Mouse (Mus musculus): ENCODE data around the gene Snx18.

Snx18 gene

DNA sequence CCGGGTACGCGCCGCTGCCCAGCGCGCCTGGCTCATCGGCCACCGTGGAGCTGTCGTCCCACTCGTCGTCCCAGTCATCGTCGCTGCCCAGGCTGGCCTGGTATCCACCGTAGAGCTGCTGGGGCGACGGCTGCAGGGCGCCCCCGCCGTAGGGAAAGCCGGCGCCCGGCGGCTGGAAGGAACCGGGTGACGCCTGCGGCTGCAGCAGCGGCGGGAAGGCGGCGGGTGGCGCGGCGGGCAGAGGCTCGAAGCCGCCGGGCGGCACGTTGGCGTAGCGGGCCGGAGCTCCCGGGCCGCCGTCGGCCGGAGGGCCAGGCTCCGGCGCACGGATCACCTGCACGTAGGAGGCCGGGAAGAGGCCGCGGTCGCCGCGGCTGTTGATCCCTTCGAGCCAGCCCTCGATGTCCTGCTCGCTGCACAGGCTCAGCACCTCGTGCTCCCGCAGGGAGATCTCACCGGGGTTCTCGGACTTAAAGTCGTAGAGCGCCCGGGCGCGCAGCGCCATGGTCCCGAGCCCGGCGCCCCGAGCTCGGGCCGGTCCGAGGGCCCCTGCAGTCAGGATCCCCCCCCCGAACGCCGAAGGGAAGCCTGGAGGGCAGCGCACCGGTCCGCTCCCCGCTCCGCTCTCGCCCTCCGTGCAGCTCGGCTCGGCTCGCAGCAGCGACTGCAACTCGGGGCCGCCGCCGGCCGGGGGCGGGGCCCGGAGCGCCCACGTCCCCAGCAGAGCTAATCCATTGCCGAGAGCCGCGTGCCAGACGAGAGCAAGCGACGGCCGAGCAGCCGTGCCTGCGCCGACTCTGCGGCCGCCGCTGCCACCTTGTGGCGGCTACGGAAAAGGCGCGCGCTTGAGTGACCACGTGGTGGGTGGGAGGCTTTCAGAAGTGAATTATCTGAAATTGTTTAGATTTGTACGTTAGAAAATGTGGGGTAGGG is at the start of gene Snx18:
Gene Snx18, minus strand, starts transcription at position 674 of the 933 bp plus-strand sequence.
- DNase-seq (ENCODE audit: low read depth) = peak; percentile 89

GRCm38 (mm10) chr13:113663883-113664282 is 45.5 kb upstream of the Snx18 start:
- no peak for DNase-seq (ENCODE audit: low read depth)

GRCm38 (mm10) chr13:113663151-113663779 is 44.9 kb upstream of the Snx18 start, which contains the start of gene Hspb3:
TSS of gene Hspb3 (minus strand) at chr13:113663676.
- DNase-seq (ENCODE audit: low read depth) = no peak

- no peak for DNase-seq (ENCODE audit: low read depth)
Observed at GRCm38 (mm10) chr13:113661826-113662271, 43.5 kb upstream of the Snx18 start.

DNA sequence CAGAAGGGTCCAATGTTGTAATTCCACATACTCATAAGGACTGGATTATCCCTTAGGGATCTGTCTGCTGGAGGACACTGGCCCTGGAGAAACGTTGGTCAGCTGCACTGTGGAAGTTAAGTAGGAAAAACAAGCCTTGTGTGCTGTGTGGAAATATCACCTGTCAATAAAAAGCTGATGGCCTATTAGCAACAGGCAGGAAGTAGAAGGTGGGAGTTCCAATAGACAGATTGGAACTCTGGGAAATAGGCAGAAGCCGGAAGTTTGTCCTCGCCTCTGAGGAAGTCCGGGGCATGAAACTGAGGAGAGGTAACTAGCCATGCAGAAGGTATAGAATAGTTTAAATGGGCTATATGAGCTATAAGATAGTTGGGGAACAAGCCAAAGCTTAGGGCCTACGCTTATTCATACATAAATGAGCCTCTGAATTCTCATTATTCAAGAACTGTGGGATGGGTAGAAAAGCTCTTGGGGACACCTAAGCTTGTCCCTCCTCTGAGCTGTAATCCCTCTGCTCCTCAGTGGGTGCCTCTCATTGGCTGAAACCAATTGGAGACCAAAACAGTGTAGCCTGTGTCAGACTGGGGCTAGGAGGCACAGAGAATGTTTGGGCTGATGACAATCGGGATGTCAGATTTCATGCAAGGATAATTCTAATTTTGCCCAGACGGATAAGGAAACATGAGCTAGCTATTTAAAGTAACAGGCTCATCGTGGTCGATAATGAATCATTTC is 42.4 kb upstream of the Snx18 start:
- no peak for DNase-seq (ENCODE audit: low read depth)

GRCm38 (mm10) chr13:113657204-113657603 is 38.8 kb upstream of the Snx18 start:
- no peak for DNase-seq (ENCODE audit: low read depth)

- DNase-seq (ENCODE audit: low read depth) = no peak
Observed at GRCm38 (mm10) chr13:113656639-113657038, 38.3 kb upstream of the Snx18 start.

GRCm38 (mm10) chr13:113655511-113655910 is 37.1 kb upstream of the Snx18 start:
- no peak for DNase-seq (ENCODE audit: low read depth)

DNA sequence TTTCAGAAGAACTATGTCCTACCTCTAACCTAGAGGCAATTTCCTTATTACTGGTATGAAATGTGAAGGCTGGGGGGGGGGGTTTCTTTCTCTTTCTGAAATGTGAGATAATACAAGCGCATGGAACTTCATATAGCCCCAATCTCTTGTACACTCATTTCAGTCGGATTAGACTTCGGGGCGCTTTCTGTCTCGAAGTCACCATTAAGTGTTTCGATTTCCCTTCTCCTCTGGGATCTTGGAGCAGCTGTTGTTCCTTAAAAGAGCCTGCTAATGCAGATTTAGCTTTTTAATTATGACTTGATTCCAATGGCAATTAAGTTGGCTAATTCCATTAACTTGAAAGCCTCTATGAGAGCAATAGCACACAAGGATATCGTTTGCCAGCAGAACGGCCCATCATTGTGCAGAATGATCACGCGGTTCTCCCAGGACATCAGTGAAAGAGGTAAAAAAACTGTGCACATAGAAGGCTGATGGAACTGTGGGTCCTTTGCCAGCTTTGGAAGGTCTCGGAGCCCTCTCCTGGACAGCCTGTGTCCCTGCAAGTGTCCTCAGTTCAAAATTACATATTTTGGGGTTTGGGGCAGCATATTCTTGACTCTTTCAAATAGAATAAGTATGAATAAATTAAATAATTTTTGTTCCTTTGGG is 22.7 kb upstream of the Snx18 start:
- no peak for DNase-seq (ENCODE audit: low read depth)

DNA sequence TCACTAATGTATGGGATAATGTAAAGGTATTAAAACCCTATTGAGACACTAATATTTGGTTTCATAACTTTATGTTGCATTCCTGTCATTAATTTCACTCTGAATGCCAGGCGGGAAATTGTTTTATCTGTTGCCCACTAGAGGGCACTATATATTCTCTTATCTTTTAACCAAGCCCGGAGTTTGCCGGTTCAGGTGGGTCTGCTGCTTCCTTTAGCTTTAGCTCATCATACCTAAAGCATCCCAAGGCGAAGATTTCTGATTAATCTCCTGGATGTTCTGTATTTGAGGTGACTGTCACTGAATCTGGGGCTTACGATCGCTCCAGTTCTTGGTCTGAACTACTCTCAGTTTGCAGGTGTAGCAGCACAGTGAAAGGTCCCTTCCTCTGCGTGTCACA is 20.6 kb upstream of the Snx18 start:
- no peak for DNase-seq (ENCODE audit: low read depth)

- no peak for DNase-seq (ENCODE audit: low read depth)
Observed at GRCm38 (mm10) chr13:113635799-113636222, 17.4 kb upstream of the Snx18 start.

- no peak for DNase-seq (ENCODE audit: low read depth)
Observed at GRCm38 (mm10) chr13:113634732-113635481, 16.5 kb upstream of the Snx18 start.

DNA sequence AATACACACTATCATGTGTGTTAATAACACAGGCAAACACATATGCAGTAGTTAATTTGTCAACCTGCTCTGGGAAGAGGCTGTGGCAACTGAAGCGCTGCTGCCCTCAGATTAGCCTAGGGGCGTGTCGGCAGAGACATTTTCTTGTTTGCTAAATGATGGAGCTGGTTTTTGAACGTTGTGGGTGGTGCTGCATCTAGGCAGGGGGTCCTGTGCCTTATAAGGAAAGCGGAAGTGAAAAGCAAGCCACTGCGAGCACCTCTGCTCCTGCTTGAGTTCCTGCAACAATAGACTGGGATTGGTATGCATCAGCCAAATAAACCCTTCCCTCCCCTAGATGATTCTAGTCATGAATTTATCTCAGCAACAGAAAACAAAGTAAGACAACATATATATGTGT is 14.1 kb upstream of the Snx18 start:
- no peak for DNase-seq (ENCODE audit: low read depth)

- no peak for DNase-seq (ENCODE audit: low read depth)
Observed at GRCm38 (mm10) chr13:113627601-113628000, 9.2 kb upstream of the Snx18 start.

DNA sequence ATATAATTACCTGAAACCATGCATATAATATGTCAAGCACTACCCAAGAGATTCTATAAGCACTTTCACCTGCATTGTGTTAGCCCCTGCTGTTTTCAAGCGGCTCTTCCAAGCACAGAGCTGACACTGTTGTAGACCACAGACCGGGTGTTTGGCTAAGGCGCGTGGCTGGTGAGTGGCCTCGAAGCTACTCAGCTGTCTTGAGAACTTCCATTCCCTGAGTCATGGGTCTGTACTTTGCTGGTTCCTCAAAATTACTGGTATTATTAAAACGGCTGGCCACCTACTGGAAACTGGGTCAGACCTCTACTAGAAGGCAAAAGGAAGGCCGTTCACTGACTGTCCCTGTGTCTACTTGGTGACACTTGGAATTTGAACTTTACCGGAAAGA is 4.5 kb upstream of the Snx18 start:
- no peak for DNase-seq (ENCODE audit: low read depth)

DNA sequence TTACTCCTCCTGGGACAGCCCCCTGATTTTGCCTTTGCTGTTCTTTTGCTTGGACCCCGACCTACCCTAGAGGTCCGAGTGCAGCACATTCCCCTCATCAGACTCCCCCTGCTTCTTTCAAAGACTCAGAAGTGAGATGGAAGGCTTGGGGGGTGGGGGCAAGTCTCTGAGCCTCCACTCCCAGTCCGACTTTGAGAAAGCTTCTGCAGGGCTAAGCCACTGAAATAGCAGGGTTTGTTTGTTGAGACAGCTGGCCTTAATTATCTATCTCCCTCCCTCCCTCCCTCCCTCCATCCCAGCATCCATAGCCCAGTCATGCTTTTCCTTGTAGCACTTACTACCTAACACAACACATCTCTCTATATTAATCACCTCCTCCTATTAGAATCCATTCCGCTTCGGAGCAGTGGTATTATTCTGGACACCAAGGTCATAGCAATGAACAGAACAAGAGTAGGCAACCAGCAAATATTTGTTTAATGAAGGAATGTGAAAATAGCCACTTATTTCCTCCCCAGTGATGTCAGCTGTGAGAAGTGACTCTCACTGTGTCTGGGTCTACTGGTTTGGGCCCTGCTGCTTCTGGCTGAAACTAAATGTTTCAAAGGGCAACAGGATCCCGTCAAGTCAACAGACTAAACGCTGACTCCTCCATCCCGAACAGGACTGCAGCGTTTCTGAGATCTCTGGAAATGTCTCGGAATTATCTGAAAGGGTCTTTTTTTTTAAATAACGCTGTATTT is 3.9 kb upstream of the Snx18 start:
- DNase-seq (ENCODE audit: low read depth) = no peak

DNA sequence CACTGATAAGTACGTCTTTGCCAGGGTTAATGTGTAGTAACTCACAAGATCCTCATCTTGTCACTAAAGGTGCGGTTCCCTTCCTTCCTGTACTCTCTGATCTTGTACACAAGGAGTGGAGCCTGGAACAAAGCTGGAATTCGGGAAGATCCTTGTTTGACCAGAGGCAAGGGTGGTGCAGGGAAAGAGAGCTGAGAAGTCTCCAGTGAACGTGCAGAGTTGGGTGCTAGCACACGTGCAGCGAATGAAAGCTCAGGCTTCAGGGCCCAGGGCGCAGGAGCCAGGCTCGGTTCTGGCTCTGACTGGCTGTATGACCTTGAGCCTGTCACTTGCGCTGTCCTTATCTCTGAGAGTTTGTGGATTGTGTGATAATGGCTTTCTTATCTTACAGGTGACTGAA is 639 bp upstream of the Snx18 start:
- DNase-seq (ENCODE audit: low read depth) = no peak

DNA sequence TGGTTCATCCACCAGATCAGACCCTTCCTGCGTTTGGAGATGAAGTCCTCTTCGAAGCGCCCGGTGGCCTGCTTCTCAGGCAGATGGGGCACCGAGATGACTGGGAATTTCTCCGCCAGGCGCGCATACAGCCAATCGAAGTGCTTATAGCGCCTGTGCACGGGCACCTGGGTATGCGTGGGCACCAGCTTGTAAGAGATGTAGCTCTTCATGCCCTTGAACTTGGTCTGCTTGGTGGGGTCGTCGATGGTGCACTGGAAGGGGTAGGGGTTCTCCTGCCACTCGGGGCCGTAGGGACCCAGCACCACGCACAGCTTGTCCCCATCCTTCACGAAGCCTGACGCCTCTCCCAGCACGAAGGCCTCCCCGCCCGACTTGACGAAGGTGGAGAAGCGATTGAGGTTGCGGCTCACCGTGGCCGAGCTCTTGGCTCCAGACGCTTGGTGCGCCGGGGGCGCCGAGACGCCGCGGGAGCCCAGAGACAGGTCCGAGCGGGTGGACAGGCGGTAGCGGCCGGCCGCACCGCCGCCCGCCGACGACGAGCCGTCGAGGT is 950 bp downstream of the Snx18 start:
- DNase-seq (ENCODE audit: low read depth) = no peak

DNA sequence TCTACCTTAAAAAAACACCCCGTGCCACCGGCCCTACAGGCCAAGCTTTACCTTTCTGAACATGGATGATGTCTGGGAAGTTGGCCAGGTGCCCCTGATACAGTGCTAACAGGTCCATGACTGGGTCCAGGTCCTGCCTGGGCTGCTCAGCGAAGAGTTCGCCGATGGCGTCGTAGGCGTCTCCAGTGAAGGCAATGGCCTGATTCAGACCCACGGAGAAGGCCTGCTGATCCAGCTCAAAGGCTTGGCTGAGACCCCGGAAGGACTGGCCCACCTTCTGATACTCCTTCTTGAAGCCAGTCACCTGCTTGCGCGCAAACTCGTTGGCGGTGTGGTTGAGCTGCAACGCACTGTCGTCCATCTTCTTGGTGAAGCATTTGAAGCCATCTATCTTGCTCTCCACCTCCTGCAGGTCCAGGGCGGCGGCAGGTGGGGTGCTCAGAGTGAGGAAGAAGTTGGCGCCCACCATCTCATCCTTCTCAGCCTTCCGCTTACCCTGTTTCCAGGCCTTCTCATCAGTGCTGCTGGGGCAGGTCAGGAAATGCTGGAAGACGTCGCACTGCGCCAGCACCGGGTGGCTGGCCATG is 1.5 kb downstream of the Snx18 start:
- no peak for DNase-seq (ENCODE audit: low read depth)
